In the genomic region with DNA sequence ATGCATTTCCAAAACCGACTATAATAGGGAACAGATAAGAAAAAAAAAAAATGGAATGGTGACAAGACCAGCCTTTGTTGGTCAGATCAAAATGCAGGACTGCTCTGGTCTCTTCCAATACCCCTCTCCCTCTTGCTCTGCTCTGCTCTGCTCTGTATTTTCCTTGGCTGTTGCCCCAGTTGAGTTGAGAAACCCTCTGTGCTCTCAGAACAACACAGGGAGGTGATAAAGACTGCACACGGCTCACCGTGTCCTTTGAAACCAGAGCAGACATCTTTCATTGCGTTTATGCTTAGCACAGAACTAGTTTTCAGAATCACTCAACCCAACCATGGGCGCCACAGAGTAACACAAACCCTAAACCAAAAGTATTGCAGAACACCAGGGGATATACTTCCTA, we compare ENCODE assay signal across 25 mouse cellular contexts.
A peak's percentile ranks its signal among the peaks of the same experiment; 100 is the strongest.
DNase-seq lines count a peak whose midpoint lies in the region; ATAC-seq and TF ChIP-seq lines count a peak whose summit lies in the region.
"Had no signal": no experiment of that assay in that cellular context is flagged by ENCODE, and none has a peak within 500 bp of the region (broad histone marks: within the 10 kb centered on the region; RNA-seq: fewer than 3 reads in every experiment).

No protein-coding gene starts in this region.

- H3K9ac ChIP-seq in heart, embryonic 13.5 days, result no peak overlapping the region
- no peak overlapping the region for H3K9ac ChIP-seq in lung, postnatal 0 days (replicated peaks; ENCODE audit: low read depth)
- H3K9ac ChIP-seq: forebrain, embryonic 15.5 days; heart, embryonic 15.5 days; hindbrain, embryonic 13.5 days; liver, embryonic 14.5 days; lung, embryonic 14.5 days had no signal

- peaks cover 11% of the 10 kb centered on the region for H3K4me1 ChIP-seq in heart, embryonic 13.5 days
- H3K4me1 ChIP-seq in lung, postnatal 0 days (ENCODE audit: insufficient read depth, low read depth, low read length), result no peaks in the 10 kb centered on the region
- no peaks in the 10 kb centered on the region for H3K4me1 ChIP-seq in lung, adult 2 months (ENCODE audit: control insufficient read depth, insufficient read depth, low read length)
- H3K4me1 ChIP-seq: forebrain, embryonic 10.5 days; forebrain, embryonic 15.5 days; hindbrain, embryonic 13.5 days had no signal

- H3K27me3 ChIP-seq in heart, embryonic 13.5 days (replicated peaks), result no peaks in the 10 kb centered on the region
- H3K27me3 ChIP-seq in lung, postnatal 0 days (replicated peaks; ENCODE audit: insufficient read depth, low read length), result no peaks in the 10 kb centered on the region
- no peaks in the 10 kb centered on the region for H3K27me3 ChIP-seq in Patski
- H3K27me3 ChIP-seq: CH12.LX; forebrain, embryonic 15.5 days; heart, embryonic 15.5 days; hindbrain, embryonic 13.5 days had no signal

- in situ Hi-C loops in Patski (cut with MboI; ENCODE audit: low pct_unique_long_range_greater_than_20kb), result no loop called here

- H3K36me3 ChIP-seq in heart, embryonic 13.5 days, result no peaks in the 10 kb centered on the region
- H3K36me3 ChIP-seq in lung, postnatal 0 days (ENCODE audit: insufficient read depth, low read length), result no peaks in the 10 kb centered on the region
- H3K36me3 ChIP-seq: forebrain, embryonic 10.5 days; forebrain, embryonic 15.5 days; heart, embryonic 15.5 days; hindbrain, embryonic 13.5 days had no signal

- POLR2A ChIA-PET in Patski (lab: Charles Lee), result no interaction called here

- CTCF ChIA-PET in Patski (lab: Charles Lee), result interaction anchor here (0.7 to 1.2 kb wide), 2 partner anchors 51 to 54 kb away, joined by 3 read pairs; no protein-coding TSS in a partner anchor

- no peak for DNase-seq in heart, postnatal 36 days
- peak; percentile 9 for DNase-seq in lung, postnatal 0 days (ENCODE audit: low spot score)
- DNase-seq in lung, adult 2 months, result no peak
- no peak for DNase-seq in Patski (ENCODE audit: low read depth, low spot score)
- no peak for DNase-seq in embryo, embryonic 9.5 days (ENCODE audit: extremely low spot score)
- no peak for DNase-seq in retina, postnatal 1 day
- DNase-seq: adrenal gland, postnatal 25 days; cerebellum, adult 18-20 months; cerebellum, postnatal 14 days; gastrocnemius, postnatal 25 days; kidney, postnatal 14 days; layer of hippocampus, adult 9-11 months; liver; midbrain, embryonic 14.5 days; right cerebral cortex, postnatal 14 days; thymus, postnatal 14 days had no signal

- peak overlapping the region; percentile 21; the same call in 1 of the 2 replicates for H3K27ac ChIP-seq in heart, embryonic 13.5 days (replicated peaks)
- H3K27ac ChIP-seq in lung, postnatal 0 days (ENCODE audit: low read length), result no peak overlapping the region
- H3K27ac ChIP-seq: forebrain, embryonic 10.5 days; forebrain, embryonic 15.5 days; heart, embryonic 15.5 days; hindbrain, embryonic 13.5 days; liver, embryonic 14.5 days had no signal

- intact Hi-C loops in heart, postnatal 36 days (cut with DNase I), result no loop called here

- 58% methylated on average over 5 of the region's 5 CpGs for WGBS in heart, embryonic 13.5 days
- 74% methylated on average over 5 of the region's 5 CpGs for WGBS in lung, postnatal 0 days
- 76% methylated on average over 5 of the region's 5 CpGs for WGBS in lung, adult 2 months

- no peak for TF ChIP-seq CTCF in lung, postnatal 0 days (IDR thresholded peaks at IDR 0.05)
- no peak for TF ChIP-seq CTCF in lung, adult 2 months (IDR thresholded peaks at IDR 0.05; ENCODE audit: insufficient read depth, low read length)
- no peak for TF ChIP-seq CTCF in Patski (IDR thresholded peaks at IDR 0.05)

- H3K9me3 ChIP-seq in heart, embryonic 13.5 days, result no peaks in the 10 kb centered on the region
- no peaks in the 10 kb centered on the region for H3K9me3 ChIP-seq in lung, postnatal 0 days (ENCODE audit: low read length)
- H3K9me3 ChIP-seq: forebrain, embryonic 10.5 days; forebrain, embryonic 15.5 days; heart, embryonic 15.5 days; hindbrain, embryonic 13.5 days had no signal

- TF ChIP-seq POLR2A in lung, adult 2 months (IDR thresholded peaks at IDR 0.05; ENCODE audit: borderline replicate concordance, extremely low read depth, low read depth, low read length), result no peak

- no peak for TF ChIP-seq EP300 in lung, postnatal 0 days (IDR thresholded peaks at IDR 0.05)

- no peak for ATAC-seq in heart, embryonic 13.5 days (ENCODE audit: extremely low read depth, insufficient number of reproducible peaks, low FRiP score, low TSS enrichment)
- ATAC-seq in lung, postnatal 0 days, result no peak
- ATAC-seq in Patski, result peak; percentile 47
- ATAC-seq: forebrain, embryonic 15.5 days; intestine, embryonic 16.5 days had no signal

- H3K4me2 ChIP-seq in heart, embryonic 13.5 days, result no peak overlapping the region
- no peak overlapping the region for H3K4me2 ChIP-seq in lung, postnatal 0 days (replicated peaks; ENCODE audit: low read depth, low read length)
- H3K4me2 ChIP-seq: forebrain, embryonic 15.5 days; heart, embryonic 15.5 days; hindbrain, embryonic 13.5 days; lung, embryonic 14.5 days had no signal

- no peak overlapping the region for H3K4me3 ChIP-seq in heart, embryonic 13.5 days
- no peak overlapping the region for H3K4me3 ChIP-seq in lung, postnatal 0 days (ENCODE audit: low read depth, low read length)
- H3K4me3 ChIP-seq in lung, adult 2 months (replicated peaks; ENCODE audit: extremely low read depth, low read depth, low read length), result no peak overlapping the region
- H3K4me3 ChIP-seq: forebrain, embryonic 10.5 days; forebrain, embryonic 15.5 days; heart, embryonic 15.5 days; hindbrain, embryonic 13.5 days had no signal
